Mouse (Mus musculus): ENCODE results near the gene Fdx1. TPM values are rescaled to one million over a fixed set of nuclear protein-coding genes. Genes with fewer than 3 reads are reported as not detected.
A peak's percentile ranks its signal among the peaks of the same experiment; 100 is the strongest.

Gene Fdx1
- polyA plus RNA-seq, 1 experiment from 2014 or later, result 63.6 TPM

- no peaks in the 10 kb centered on the region for H3K9me3 ChIP-seq
- H3K36me3 ChIP-seq, result no peaks in the 10 kb centered on the region
- no peak for ATAC-seq (ENCODE audit: low FRiP score, low read depth)
- no peak overlapping the region for H3K4me2 ChIP-seq (replicated peaks)
- H3K27me3 ChIP-seq, result no peaks in the 10 kb centered on the region
- no peak overlapping the region for H3K4me3 ChIP-seq
- no peak overlapping the region for H3K27ac ChIP-seq
- no peak overlapping the region for H3K9ac ChIP-seq
- no peaks in the 10 kb centered on the region for H3K4me1 ChIP-seq
- 79% methylated on average over 11 of the region's 11 CpGs for WGBS
Observed at GRCm38 (mm10) chr9:51985493-51986099, 22.2 kb upstream of the Fdx1 start.

DNA sequence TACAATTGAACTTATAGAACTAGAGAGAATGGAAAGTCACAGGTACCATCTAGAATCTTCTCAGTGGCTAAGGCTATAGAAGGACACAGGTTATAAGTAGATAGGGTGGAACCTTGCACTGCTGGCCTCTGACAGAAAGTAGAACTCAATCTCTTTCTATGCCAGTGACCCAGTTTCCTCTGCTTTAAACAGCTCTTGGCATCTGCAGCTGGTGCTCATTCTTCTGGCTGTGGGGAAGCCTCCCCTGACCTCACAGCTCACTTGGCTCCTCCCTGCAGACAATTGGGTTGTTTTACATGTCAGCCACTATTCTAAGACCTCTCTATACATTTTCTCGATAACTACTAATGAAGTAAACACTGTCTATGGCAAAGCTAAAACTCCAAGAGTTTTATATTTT lies 17.8 kb upstream of the Fdx1 start:
- ATAC-seq (ENCODE audit: low FRiP score, low read depth), result no peak
- 83% methylated on average over 1 of the region's 1 CpGs for WGBS
- Histone ChIP-seq H3K4me1 (no peaks in the 10 kb centered on the region), H3K9me3 (no peaks in the 10 kb centered on the region), H3K27me3 (no peaks in the 10 kb centered on the region), H3K9ac (no peak overlapping the region), H3K36me3 (no peaks in the 10 kb centered on the region), H3K4me2 (replicated peaks) (no peak overlapping the region), H3K4me3 (no peak overlapping the region), H3K27ac (no peak overlapping the region)

- no peaks in the 10 kb centered on the region for H3K9me3 ChIP-seq
- H3K27me3 ChIP-seq, result no peaks in the 10 kb centered on the region
- no peak overlapping the region for H3K4me3 ChIP-seq
- no peak overlapping the region for H3K4me2 ChIP-seq (replicated peaks)
- H3K9ac ChIP-seq, result no peak overlapping the region
- ATAC-seq (ENCODE audit: low FRiP score, low read depth), result no peak
- WGBS, result 91% methylated on average over 6 of the region's 6 CpGs
- no peaks in the 10 kb centered on the region for H3K4me1 ChIP-seq
- H3K27ac ChIP-seq, result no peak overlapping the region
- no peaks in the 10 kb centered on the region for H3K36me3 ChIP-seq
Observed at GRCm38 (mm10) chr9:51979301-51979700, 15.9 kb upstream of the Fdx1 start.

GRCm38 (mm10) chr9:51978545-51979259 lies 15.3 kb upstream of the Fdx1 start:
- no peak for ATAC-seq (ENCODE audit: low FRiP score, low read depth)
- no peaks in the 10 kb centered on the region for H3K4me1 ChIP-seq
- no peaks in the 10 kb centered on the region for H3K36me3 ChIP-seq
- WGBS, result 88% methylated on average over 6 of the region's 6 CpGs
- H3K27me3 ChIP-seq, result no peaks in the 10 kb centered on the region
- no peak overlapping the region for H3K4me2 ChIP-seq (replicated peaks)
- no peak overlapping the region for H3K9ac ChIP-seq
- H3K4me3 ChIP-seq, result no peak overlapping the region
- no peaks in the 10 kb centered on the region for H3K9me3 ChIP-seq
- H3K27ac ChIP-seq, result no peak overlapping the region

DNA sequence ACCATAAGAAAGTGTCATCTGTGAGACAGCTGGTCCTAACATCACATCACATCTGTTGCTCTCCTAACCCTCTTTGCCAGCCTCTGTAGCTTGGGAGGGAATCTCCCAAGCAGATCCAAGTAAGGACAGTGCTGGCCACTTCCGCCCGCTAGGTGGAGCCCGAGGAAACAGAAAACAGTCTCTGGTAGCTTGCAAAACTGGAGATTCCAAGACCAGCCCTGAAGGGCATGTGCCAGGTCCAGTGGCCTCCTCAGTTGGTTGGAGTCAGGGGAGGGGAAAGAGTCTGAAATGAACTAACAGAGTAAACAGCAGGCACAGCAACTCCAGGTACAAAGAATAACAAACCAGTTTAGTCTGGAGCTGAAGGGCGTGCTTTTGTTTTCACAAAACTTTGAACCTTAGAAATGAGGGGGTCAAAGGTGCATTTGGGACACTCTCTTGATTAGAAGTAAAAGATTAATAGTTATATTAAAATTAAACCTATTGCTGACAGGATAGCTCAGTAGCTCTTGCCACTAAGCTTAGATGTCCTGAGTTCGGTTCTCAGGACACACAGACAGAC lies 14.2 kb upstream of the Fdx1 start:
- peak; percentile 44; the same call in 1 of the 2 replicates for ATAC-seq (ENCODE audit: low FRiP score, low read depth)

GRCm38 (mm10) chr9:51974871-51975270 lies 11.5 kb upstream of the Fdx1 start:
- Histone ChIP-seq H3K4me2 (replicated peaks) (no peak overlapping the region), H3K4me3 (no peak overlapping the region), H3K27ac (no peak overlapping the region), H3K27me3 (no peaks in the 10 kb centered on the region), H3K9ac (no peak overlapping the region), H3K9me3 (no peaks in the 10 kb centered on the region), H3K36me3 (no peaks in the 10 kb centered on the region), H3K4me1 (no peaks in the 10 kb centered on the region)
- ATAC-seq (ENCODE audit: low FRiP score, low read depth), result no peak
- WGBS, result 80% methylated on average over 4 of the region's 4 CpGs

More for the DNA sequence above, 14.2 kb upstream of the Fdx1 start:
- no peaks in the 10 kb centered on the region for H3K9me3 ChIP-seq
- no peaks in the 10 kb centered on the region for H3K27me3 ChIP-seq
- H3K4me2 ChIP-seq (replicated peaks), result no peak overlapping the region
- no peaks in the 10 kb centered on the region for H3K36me3 ChIP-seq
- H3K4me3 ChIP-seq, result no peak overlapping the region
- H3K9ac ChIP-seq, result no peak overlapping the region
- H3K4me1 ChIP-seq, result no peaks in the 10 kb centered on the region
- 46% methylated on average over 5 of the region's 5 CpGs for WGBS
- no peak overlapping the region for H3K27ac ChIP-seq

DNA sequence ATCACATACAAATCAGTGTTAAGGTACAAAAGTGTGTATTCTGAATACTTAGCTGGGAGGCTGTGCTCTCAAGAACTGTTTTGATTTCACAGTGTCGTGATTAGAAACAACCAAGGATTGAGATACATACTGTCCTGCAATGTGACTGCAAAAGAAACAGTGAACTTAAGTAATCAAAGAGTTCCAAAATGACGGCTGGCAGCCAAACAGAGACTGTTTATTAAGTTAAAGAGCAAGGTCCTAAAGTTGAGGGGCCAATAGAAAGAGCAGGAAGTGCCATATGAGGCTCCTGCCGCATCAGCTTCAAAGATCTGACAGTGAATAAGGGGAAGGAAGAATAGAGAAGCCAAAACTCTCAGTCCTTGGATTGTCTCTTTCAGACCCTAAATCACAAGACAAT lies 10.5 kb upstream of the Fdx1 start:
- no peaks in the 10 kb centered on the region for H3K9me3 ChIP-seq
- WGBS, result 51% methylated on average over 3 of the region's 3 CpGs
- H3K36me3 ChIP-seq, result no peaks in the 10 kb centered on the region
- H3K4me1 ChIP-seq, result no peaks in the 10 kb centered on the region
- ATAC-seq (ENCODE audit: low FRiP score, low read depth), result no peak
- H3K4me2 ChIP-seq (replicated peaks), result no peak overlapping the region
- no peak overlapping the region for H3K4me3 ChIP-seq
- no peak overlapping the region for H3K9ac ChIP-seq
- H3K27me3 ChIP-seq, result no peaks in the 10 kb centered on the region
- no peak overlapping the region for H3K27ac ChIP-seq

- no peak for ATAC-seq (ENCODE audit: low FRiP score, low read depth)
- H3K36me3 ChIP-seq, result no peaks in the 10 kb centered on the region
- H3K9ac ChIP-seq, result no peak overlapping the region
- no peak overlapping the region for H3K4me2 ChIP-seq (replicated peaks)
- no peak overlapping the region for H3K27ac ChIP-seq
- H3K4me3 ChIP-seq, result no peak overlapping the region
- H3K9me3 ChIP-seq, result no peaks in the 10 kb centered on the region
- H3K4me1 ChIP-seq, result peaks cover 13% of the 10 kb centered on the region
- H3K27me3 ChIP-seq, result no peaks in the 10 kb centered on the region
Observed at GRCm38 (mm10) chr9:51966373-51966772, 3.0 kb upstream of the Fdx1 start.

- H3K27ac ChIP-seq, result no peak overlapping the region
- no peak for ATAC-seq (ENCODE audit: low FRiP score, low read depth)
- H3K36me3 ChIP-seq, result no peaks in the 10 kb centered on the region
- H3K9ac ChIP-seq, result no peak overlapping the region
- WGBS, result 72% methylated on average over 6 of the region's 6 CpGs
- no peaks in the 10 kb centered on the region for H3K27me3 ChIP-seq
- peak overlapping the region; percentile 73 for H3K4me2 ChIP-seq (replicated peaks)
- H3K9me3 ChIP-seq, result no peaks in the 10 kb centered on the region
- peaks cover 27% of the 10 kb centered on the region for H3K4me1 ChIP-seq
- 0 out of 2 replicates have a peak overlapping the region, but pooled peaks have one; percentile 88 for H3K4me3 ChIP-seq
Observed at GRCm38 (mm10) chr9:51964110-51964509, 754 bp upstream of the Fdx1 start.

GRCm38 (mm10) chr9:51961190-51961909 lies 2.0 kb downstream of the Fdx1 start:
- H3K9me3 ChIP-seq, result no peaks in the 10 kb centered on the region
- ATAC-seq (ENCODE audit: low FRiP score, low read depth), result no peak
- H3K36me3 ChIP-seq, result peaks cover 5% of the 10 kb centered on the region
- 45% methylated on average over 6 of the region's 6 CpGs for WGBS
- peak overlapping the region; percentile 88; the same call in 1 of the 2 replicates for H3K4me3 ChIP-seq
- no peak overlapping the region for H3K27ac ChIP-seq
- H3K27me3 ChIP-seq, result no peaks in the 10 kb centered on the region
- H3K9ac ChIP-seq, result no peak overlapping the region
- H3K4me1 ChIP-seq, result peaks cover 27% of the 10 kb centered on the region
- peak overlapping the region; percentile 73 for H3K4me2 ChIP-seq (replicated peaks)

- Histone ChIP-seq H3K36me3 (peaks cover 15% of the 10 kb centered on the region), H3K4me3 (no peak overlapping the region)
- 71% methylated on average over 2 of the region's 2 CpGs for WGBS
Observed at GRCm38 (mm10) chr9:51960331-51960730, 3.0 kb downstream of the Fdx1 start.

GRCm38 (mm10) chr9:51958981-51959380 lies 4.4 kb downstream of the Fdx1 start:
- Histone ChIP-seq H3K27me3 (no peaks in the 10 kb centered on the region), H3K4me1 (peaks cover 27% of the 10 kb centered on the region), H3K36me3 (peaks cover 23% of the 10 kb centered on the region), H3K9me3 (no peaks in the 10 kb centered on the region), H3K9ac (no peak overlapping the region), H3K4me2 (replicated peaks) (no peak overlapping the region), H3K27ac (no peak overlapping the region), H3K4me3 (no peak overlapping the region)
- ATAC-seq (ENCODE audit: low FRiP score, low read depth), result no peak

More at GRCm38 (mm10) chr9:51960331-51960730, 3.0 kb downstream of the Fdx1 start:
- peaks cover 27% of the 10 kb centered on the region for H3K4me1 ChIP-seq
- ATAC-seq (ENCODE audit: low FRiP score, low read depth), result no peak
- H3K27ac ChIP-seq, result no peak overlapping the region
- H3K9ac ChIP-seq, result no peak overlapping the region
- H3K9me3 ChIP-seq, result no peaks in the 10 kb centered on the region
- no peaks in the 10 kb centered on the region for H3K27me3 ChIP-seq
- no peak overlapping the region for H3K4me2 ChIP-seq (replicated peaks)
